Mouse (Mus musculus) left cerebral cortex, adult 2 months (tissue): ENCODE measurements around the gene Cabp2. TPM values are rescaled to one million over a fixed set of nuclear protein-coding genes. Genes with fewer than 3 reads are reported as not detected.
"Not testable (repeated sequence)": the region's sequence is repeated elsewhere in the genome, so short reads cannot be mapped to it uniquely, and the experiment has no call there.

Source experiments
- DNase-seq, 2 experiments: peaks; one replicate each; pipeline ENCODE4 v3.0.0; 2021 to 2022; ENCODE audit warnings: low spot score in 2 of 2, mixed read lengths in 1 of 2; ENCODE audit errors: extremely low spot score in 1 of 2
- H3K27ac ChIP-seq: fragments of 200-600 bp; 2 replicates; pipeline ENCODE4 v1.8.1; 2022
- H3K4me3 ChIP-seq: fragments of 200-600 bp; 2 replicates; pipeline ENCODE4 v1.8.1; 2022
- CTCF ChIP-seq: fragments of 200-600 bp; IDR thresholded peaks from 2 replicates; pipeline ENCODE4 v1.8.1; 2022; ENCODE audit warnings: antibody characterized with exemption, mild to moderate bottlenecking, moderate library complexity
- intact Hi-C: fragments of 180-260 bp; cut with DNase I; formaldehyde crosslinking; loops from one replicate; pipeline ENCODE4 v1.15.1; 2025
- total RNA-seq, 2 experiments: library from RNA; stranded (reverse); gene quantifications; 2 replicates each; pipeline ENCODE4 v1.2.3; 2021

Gene Cabp2
- total RNA-seq, 2 experiments from 2014 or later, result not detected

GRCm38 (mm10) chr19:4122411-4123370, 41.3 kb downstream of the Cabp2 start:
- no peak for TF ChIP-seq CTCF
- Histone ChIP-seq H3K27ac (no peak overlapping the region; the same call in 1 of the 2 replicates), H3K4me3 (no peak overlapping the region)
- intact Hi-C loops, result no loop called here
- no peak for DNase-seq

- intact Hi-C loops, result no loop called here
- no peak overlapping the region for H3K4me3 ChIP-seq
- TF ChIP-seq CTCF, result no peak
- no peak overlapping the region for H3K27ac ChIP-seq
- no peak for DNase-seq
These were observed 43.1 kb downstream of the Cabp2 start for GRCm38 (mm10) chr19:4124432-4124831.

- intact Hi-C loops, result loop anchor here (1.0 kb wide), 1 partner anchor 106 kb away; the partner anchor contains the start of gene Pold4
These were observed 43.9 kb downstream of the Cabp2 start for GRCm38 (mm10) chr19:4125268-4125667.

GRCm38 (mm10) chr19:4125741-4126696, 44.6 kb downstream of the Cabp2 start, which contains the start of gene Aip:
Aip (minus strand) TSS chr19:4125858.
- intact Hi-C loops, result loop anchor here (1.0 kb wide), 1 partner anchor 105 kb away; the partner anchor contains the start of gene Pold4

More at GRCm38 (mm10) chr19:4125268-4125667, 43.9 kb downstream of the Cabp2 start:
- not testable (repeated sequence) for DNase-seq
- peak overlapping the region; percentile 25 for H3K4me3 ChIP-seq
- H3K27ac ChIP-seq, result peak overlapping the region; percentile 55

GRCm38 (mm10) chr19:4126759-4127495, 45.5 kb downstream of the Cabp2 start:
- DNase-seq, result no peak
- intact Hi-C loops, result no loop called here
- Histone ChIP-seq H3K4me3 (peak overlapping the region; percentile 55), H3K27ac (peak overlapping the region; percentile 81; the same call in 1 of the 2 replicates)
- no peak for TF ChIP-seq CTCF

More at GRCm38 (mm10) chr19:4125741-4126696, 44.6 kb downstream of the Cabp2 start, which contains the start of gene Aip:
- peak; percentile 97 to 98 for DNase-seq
- peak; percentile 58 for TF ChIP-seq CTCF
- peak within 1 kb of the TSS; percentile 55 for H3K4me3 ChIP-seq
- H3K27ac ChIP-seq, result peak within 1 kb of the TSS; percentile 81

- Histone ChIP-seq H3K4me3 (no peak overlapping the region), H3K27ac (no peak overlapping the region)
- TF ChIP-seq CTCF, result no peak
- no peak for DNase-seq
- intact Hi-C loops, result no loop called here
These were observed 48.1 kb downstream of the Cabp2 start for GRCm38 (mm10) chr19:4129462-4129861.

GRCm38 (mm10) chr19:4130106-4130505, 48.7 kb downstream of the Cabp2 start:
- no peak overlapping the region for H3K4me3 ChIP-seq
- TF ChIP-seq CTCF, result no peak
- intact Hi-C loops, result no loop called here

GRCm38 (mm10) chr19:4131075-4131474, 49.7 kb downstream of the Cabp2 start:
- DNase-seq, result no peak
- TF ChIP-seq CTCF, result no peak
- Histone ChIP-seq H3K4me3 (no peak overlapping the region), H3K27ac (no peak overlapping the region)
- intact Hi-C loops, result no loop called here

More at GRCm38 (mm10) chr19:4130106-4130505, 48.7 kb downstream of the Cabp2 start:
- H3K27ac ChIP-seq, result no peak overlapping the region
- no peak for DNase-seq

GRCm38 (mm10) chr19:4131768-4132167, 50.4 kb downstream of the Cabp2 start:
- peak; percentile 9; the same call in 1 of the 2 replicates for TF ChIP-seq CTCF
- H3K4me3 ChIP-seq, result no peak overlapping the region
- DNase-seq, result no peak
- no peak overlapping the region for H3K27ac ChIP-seq
- intact Hi-C loops, result no loop called here

- Histone ChIP-seq H3K27ac (no peak overlapping the region), H3K4me3 (no peak overlapping the region)
- intact Hi-C loops, result no loop called here
- no peak for DNase-seq
- TF ChIP-seq CTCF, result no peak
These were observed 53.0 kb downstream of the Cabp2 start for GRCm38 (mm10) chr19:4134354-4134753.

- not testable (repeated sequence) for DNase-seq, H3K4me3 ChIP-seq, H3K27ac ChIP-seq
- intact Hi-C loops, result loop anchor here (5.0 kb wide), 1 partner anchor 118 kb away; no protein-coding TSS in a partner anchor
These were observed 54.0 kb downstream of the Cabp2 start for GRCm38 (mm10) chr19:4135229-4135962.
